Mouse (Mus musculus): ENCODE measurements at regions not wholly inside any gene's neighbourhood (a gene's known extent, or its start where the extent isn't known, plus 50 kb on each side); places are given as distances from the start of the nearest gene placed in this dataset.

GRCm38 (mm10) chr4:55292277-55292676 lies 57.6 kb upstream of the Rad23b start:
- TF ChIP-seq GATA1 (IDR thresholded peaks at IDR 0.05; ENCODE audit: borderline replicate concordance, low read length) (no peak), FLI1 (IDR thresholded peaks at IDR 0.05; ENCODE audit: low read length) (no peak)

Measured in megakaryocyte, embryonic 14.5 days (primary cell).